Mouse (Mus musculus) forebrain, embryonic 16.5 days (tissue): ENCODE measurements around the gene 0610037L13Rik. TPM values are rescaled to one million over a fixed set of nuclear protein-coding genes. Genes with fewer than 3 reads are reported as not detected.

ENCODE experiments used
- ATAC-seq: fragments of 200-750 bp; cut with Nextera tagmentation; 2 replicates; pipeline ENCODE4 v1.8.0; 2017; ENCODE audit warnings: mild to moderate bottlenecking, moderate library complexity
- H3K27ac ChIP-seq: fragments of 300-500 bp; sonication (generic); 2 replicates; pipeline ENCODE4 v1.5.1; 2014; ENCODE audit warnings: low read length, control low read depth
- H3K27me3 ChIP-seq: fragments of 300-500 bp; sonication (generic); replicated peaks from 2 replicates; pipeline ENCODE4 v1.6.1; 2014; ENCODE audit warnings: low read length; ENCODE audit not compliant: control insufficient read depth, insufficient read depth
- H3K36me3 ChIP-seq: fragments of 300-500 bp; sonication (generic); 2 replicates; pipeline ENCODE4 v1.6.1; 2014; ENCODE audit not compliant: control insufficient read depth, insufficient read depth
- H3K4me1 ChIP-seq: fragments of 300-500 bp; sonication (generic); replicated peaks from 2 replicates; pipeline ENCODE4 v1.6.1; 2014; ENCODE audit warnings: low read length; ENCODE audit not compliant: control insufficient read depth, insufficient read depth
- H3K4me2 ChIP-seq: fragments of 300-500 bp; sonication (generic); 2 replicates; pipeline ENCODE4 v1.6.1; 2014; ENCODE audit warnings: mild to moderate bottlenecking, low read length, control low read depth
- H3K4me3 ChIP-seq: fragments of 300-500 bp; sonication (generic); replicated peaks from 2 replicates; pipeline ENCODE4 v1.5.1; 2014; ENCODE audit warnings: mild to moderate bottlenecking, low read length, control low read depth
- H3K9ac ChIP-seq: fragments of 300-500 bp; sonication (generic); replicated peaks from 2 replicates; pipeline ENCODE4 v1.6.1; 2014; ENCODE audit warnings: low read depth, low read length, control low read depth
- H3K9me3 ChIP-seq: fragments of 300-500 bp; sonication (generic); 2 replicates; pipeline ENCODE4 v1.6.1; 2016; ENCODE audit warnings: low read length; ENCODE audit not compliant: control insufficient read depth
- WGBS: fragments of 180-500 bp; shearing (Covaris S2); extraction: QIAGEN DNeasy Blood & Tissue Kit; methylation state at CpG from one replicate; pipeline ENCODE4 v1.1.7; 2014; 5-methylcytosine and 5-hydroxymethylcytosine counted together
- polyA plus RNA-seq: library from polyadenylated mRNA; unstranded; fragments of >200 nt; fragmentation: Nextera tagmentation; extraction: Ambion mirVana; gene quantifications from 2 replicates; pipeline ENCODE4 v1.2.1, GENCODE M21; 2015

The 0610037L13Rik gene
- polyA plus RNA-seq, 1 experiment from 2014 or later, result 99.3 TPM

GRCm38 (mm10) chr4:107928269-107928668 lies 38.7 kb downstream of the 0610037L13Rik start:
- Histone ChIP-seq H3K9me3 (no peaks in the 10 kb centered on the region), H3K4me2 (no peak overlapping the region), H3K9ac (no peak overlapping the region), H3K36me3 (no peaks in the 10 kb centered on the region), H3K4me3 (no peak overlapping the region), H3K27ac (no peak overlapping the region), H3K4me1 (peaks cover 3% of the 10 kb centered on the region; the same call in 1 of the 2 replicates), H3K27me3 (no peaks in the 10 kb centered on the region)
- no peak for ATAC-seq
- 66% methylated on average over 2 of the region's 2 CpGs for WGBS

GRCm38 (mm10) chr4:107928726-107929125 lies 39.1 kb downstream of the 0610037L13Rik start:
- Histone ChIP-seq H3K4me2 (no peak overlapping the region), H3K9ac (no peak overlapping the region), H3K27me3 (no peaks in the 10 kb centered on the region), H3K36me3 (no peaks in the 10 kb centered on the region), H3K27ac (no peak overlapping the region), H3K4me3 (no peak overlapping the region), H3K9me3 (no peaks in the 10 kb centered on the region), H3K4me1 (0 out of 2 replicates have a peak, but pooled peaks cover under 1% of the 10 kb centered on the region)
- no peak for ATAC-seq
- 94% methylated on average over 2 of the region's 2 CpGs for WGBS

- H3K4me1 ChIP-seq, result no peaks in the 10 kb centered on the region
- 84% methylated on average over 3 of the region's 3 CpGs for WGBS
- no peak for ATAC-seq
- H3K27ac ChIP-seq, result no peak overlapping the region
- no peak overlapping the region for H3K4me3 ChIP-seq
- no peaks in the 10 kb centered on the region for H3K36me3 ChIP-seq
- no peak overlapping the region for H3K9ac ChIP-seq
- H3K4me2 ChIP-seq, result no peak overlapping the region
- no peaks in the 10 kb centered on the region for H3K9me3 ChIP-seq
- no peaks in the 10 kb centered on the region for H3K27me3 ChIP-seq
Measured at GRCm38 (mm10) chr4:107931453-107931852, 41.8 kb downstream of the 0610037L13Rik start.

- H3K4me1 ChIP-seq, result peaks cover 3% of the 10 kb centered on the region; the same call in 1 of the 2 replicates
- H3K27ac ChIP-seq, result no peak overlapping the region
- H3K4me3 ChIP-seq, result no peak overlapping the region
- ATAC-seq, result no peak
- no peaks in the 10 kb centered on the region for H3K36me3 ChIP-seq
- 78% methylated on average over 8 of the region's 8 CpGs for WGBS
- H3K4me2 ChIP-seq, result no peak overlapping the region
- no peaks in the 10 kb centered on the region for H3K9me3 ChIP-seq
- no peak overlapping the region for H3K9ac ChIP-seq
- no peaks in the 10 kb centered on the region for H3K27me3 ChIP-seq
Measured at GRCm38 (mm10) chr4:107933239-107933638, 43.6 kb downstream of the 0610037L13Rik start.

GRCm38 (mm10) chr4:107935254-107935653 lies 45.6 kb downstream of the 0610037L13Rik start:
- H3K4me3 ChIP-seq, result no peak overlapping the region
- H3K27me3 ChIP-seq, result no peaks in the 10 kb centered on the region
- no peak overlapping the region for H3K4me2 ChIP-seq
- H3K36me3 ChIP-seq, result no peaks in the 10 kb centered on the region
- H3K9me3 ChIP-seq, result no peaks in the 10 kb centered on the region
- no peak overlapping the region for H3K9ac ChIP-seq
- H3K27ac ChIP-seq, result no peak overlapping the region
- WGBS, result 71% methylated on average over 3 of the region's 3 CpGs
- peaks cover 3% of the 10 kb centered on the region; the same call in 1 of the 2 replicates for H3K4me1 ChIP-seq
- no peak for ATAC-seq

GRCm38 (mm10) chr4:107937338-107937737 lies 47.7 kb downstream of the 0610037L13Rik start:
- ATAC-seq, result peak; percentile 62; the same call in 1 of the 2 replicates
- Histone ChIP-seq H3K9me3 (no peaks in the 10 kb centered on the region), H3K27me3 (no peaks in the 10 kb centered on the region), H3K4me3 (no peak overlapping the region), H3K27ac (no peak overlapping the region), H3K9ac (no peak overlapping the region), H3K36me3 (no peaks in the 10 kb centered on the region), H3K4me1 (peaks cover 3% of the 10 kb centered on the region; the same call in 1 of the 2 replicates), H3K4me2 (no peak overlapping the region)
- 21% methylated on average over 6 of the region's 6 CpGs for WGBS

GRCm38 (mm10) chr4:107938124-107938523 lies 48.5 kb downstream of the 0610037L13Rik start:
- Histone ChIP-seq H3K4me1 (peaks cover 3% of the 10 kb centered on the region; the same call in 1 of the 2 replicates), H3K27me3 (no peaks in the 10 kb centered on the region), H3K27ac (no peak overlapping the region), H3K36me3 (no peaks in the 10 kb centered on the region), H3K4me2 (no peak overlapping the region), H3K9me3 (no peaks in the 10 kb centered on the region), H3K4me3 (no peak overlapping the region), H3K9ac (no peak overlapping the region)
- ATAC-seq, result no peak
- WGBS, result 58% methylated on average over 2 of the region's 2 CpGs

GRCm38 (mm10) chr4:107942741-107943140 lies 53.1 kb downstream of the 0610037L13Rik start:
- Histone ChIP-seq H3K9ac (no peak overlapping the region), H3K4me3 (no peak overlapping the region), H3K27me3 (no peaks in the 10 kb centered on the region), H3K9me3 (no peaks in the 10 kb centered on the region), H3K4me1 (peaks cover 3% of the 10 kb centered on the region; the same call in 1 of the 2 replicates), H3K27ac (no peak overlapping the region), H3K36me3 (no peaks in the 10 kb centered on the region), H3K4me2 (no peak overlapping the region)
- ATAC-seq, result no peak
- WGBS, result 94% methylated on average over 7 of the region's 7 CpGs

DNA sequence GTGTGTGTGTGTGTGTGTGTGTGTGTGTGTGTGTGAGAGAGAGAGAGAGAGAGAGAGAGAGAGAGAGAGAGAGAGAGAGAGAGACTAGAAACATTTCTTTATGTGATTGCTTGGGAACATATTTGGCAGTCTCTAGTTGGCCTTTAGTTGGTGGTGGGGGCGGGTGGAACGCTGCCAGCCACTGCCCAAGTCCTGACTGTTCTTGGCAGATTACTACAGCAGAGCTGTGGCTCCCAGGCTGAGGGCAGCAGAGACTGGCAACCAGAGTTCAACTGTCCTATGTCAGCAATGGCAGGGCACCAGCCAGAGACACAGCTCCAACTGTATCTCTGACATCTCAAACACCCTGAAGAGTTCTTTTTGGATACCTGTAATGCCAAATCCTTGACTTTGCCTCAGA lies 54.5 kb downstream of the 0610037L13Rik start:
- 81% methylated on average over 2 of the region's 2 CpGs for WGBS
- no peaks in the 10 kb centered on the region for H3K9me3 ChIP-seq
- H3K9ac ChIP-seq, result no peak overlapping the region
- H3K27me3 ChIP-seq, result no peaks in the 10 kb centered on the region
- H3K36me3 ChIP-seq, result no peaks in the 10 kb centered on the region
- no peaks in the 10 kb centered on the region for H3K4me1 ChIP-seq
- ATAC-seq, result no peak
- H3K27ac ChIP-seq, result no peak overlapping the region
- H3K4me3 ChIP-seq, result no peak overlapping the region
- no peak overlapping the region for H3K4me2 ChIP-seq
